Mouse (Mus musculus) ovary, postnatal 14 days (tissue): ENCODE data around the gene Ddx25.

ENCODE experiments used
- DNase-seq: peaks from one replicate; pipeline ENCODE4 v3.0.0; 2022; ENCODE audit warnings: low spot score

The Ddx25 gene

GRCm38 (mm10) chr9:35558257-35559008 lies at the start of gene Ddx25, which contains the start of gene Pus3:
Gene Ddx25 (minus strand): TSS chr9:35558528.
Gene Pus3 (plus strand): TSS chr9:35558595.
- no peak for DNase-seq

DNA sequence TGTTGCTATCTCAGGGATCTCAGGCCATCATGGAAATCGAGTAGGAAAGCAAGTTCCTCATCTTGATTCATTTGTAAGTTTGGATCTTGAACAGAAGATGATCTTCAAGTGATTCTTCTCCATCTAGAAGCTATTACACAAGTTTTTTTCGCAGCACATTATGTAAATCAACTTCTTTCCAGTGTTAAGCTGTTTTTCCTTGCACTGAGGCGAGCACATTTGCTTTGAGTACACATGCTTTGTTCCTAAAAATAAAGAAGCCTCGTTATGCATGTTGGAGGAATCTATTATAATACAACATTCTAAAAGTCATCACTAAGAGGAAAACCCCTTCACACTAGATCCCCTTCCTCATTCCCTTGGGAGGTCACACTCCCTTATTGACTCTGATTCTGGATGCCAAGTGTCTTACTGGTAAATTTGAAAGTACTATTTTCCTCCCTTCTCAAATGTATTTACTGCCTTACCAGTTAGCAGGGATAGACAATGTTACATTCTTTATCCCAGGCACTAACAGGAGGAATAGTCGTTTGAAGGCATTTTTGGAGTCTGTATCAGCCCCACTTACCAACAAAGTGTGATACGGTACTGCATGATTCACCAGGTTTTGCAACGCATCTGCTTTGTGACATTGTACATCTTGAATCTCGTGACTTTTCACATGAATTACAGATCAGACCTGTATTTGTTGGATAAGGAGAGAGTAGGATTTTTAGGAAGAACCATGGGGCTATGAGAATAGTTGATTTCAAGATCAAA lies 49.5 kb upstream of the Ddx25 start:
- DNase-seq = no peak

GRCm38 (mm10) chr9:35592903-35593302 lies 34.6 kb upstream of the Ddx25 start:
- DNase-seq = no peak

- DNase-seq = no peak
Measured at GRCm38 (mm10) chr9:35587674-35588073, 29.3 kb upstream of the Ddx25 start.

DNA sequence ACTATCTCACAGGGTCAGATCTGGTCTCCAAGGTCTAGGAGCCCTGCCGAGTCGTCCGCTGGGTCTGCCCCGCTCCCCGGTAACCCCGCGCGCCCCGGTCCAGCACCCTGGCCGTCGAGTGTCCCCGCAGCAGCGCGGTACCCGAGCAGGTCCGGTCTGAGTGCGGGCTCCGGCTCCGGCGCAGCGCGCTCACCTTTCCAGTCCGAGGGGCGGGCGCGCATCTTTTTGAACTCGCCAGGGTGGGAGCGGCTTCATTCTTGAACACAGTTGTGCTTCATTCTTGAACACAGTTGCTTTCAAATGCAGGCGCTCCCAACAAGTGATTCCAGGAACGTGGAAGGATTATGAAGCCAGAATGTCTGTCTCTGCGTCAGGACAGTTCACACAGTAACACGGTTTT lies 16.1 kb upstream of the Ddx25 start:
- DNase-seq = no peak

DNA sequence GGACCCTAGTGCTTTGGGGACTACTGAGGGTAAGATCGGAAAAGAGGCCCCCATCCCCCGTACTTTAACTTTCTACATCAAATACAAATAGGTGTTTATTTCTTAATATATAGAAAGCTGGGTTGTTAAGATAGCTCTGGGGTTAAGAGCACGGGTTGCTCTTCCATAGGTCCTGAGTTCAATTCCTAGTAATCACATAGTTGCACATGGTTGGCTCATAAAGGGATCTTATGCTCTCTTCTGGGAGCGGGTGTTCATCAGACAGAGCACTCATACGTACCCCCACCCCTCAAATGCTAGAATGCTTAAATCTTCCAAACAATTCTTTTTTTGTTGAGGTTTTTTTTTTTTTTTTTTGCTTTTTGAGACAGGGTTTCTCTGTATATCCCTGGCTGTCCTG lies 12.3 kb upstream of the Ddx25 start:
- DNase-seq = no peak

DNA sequence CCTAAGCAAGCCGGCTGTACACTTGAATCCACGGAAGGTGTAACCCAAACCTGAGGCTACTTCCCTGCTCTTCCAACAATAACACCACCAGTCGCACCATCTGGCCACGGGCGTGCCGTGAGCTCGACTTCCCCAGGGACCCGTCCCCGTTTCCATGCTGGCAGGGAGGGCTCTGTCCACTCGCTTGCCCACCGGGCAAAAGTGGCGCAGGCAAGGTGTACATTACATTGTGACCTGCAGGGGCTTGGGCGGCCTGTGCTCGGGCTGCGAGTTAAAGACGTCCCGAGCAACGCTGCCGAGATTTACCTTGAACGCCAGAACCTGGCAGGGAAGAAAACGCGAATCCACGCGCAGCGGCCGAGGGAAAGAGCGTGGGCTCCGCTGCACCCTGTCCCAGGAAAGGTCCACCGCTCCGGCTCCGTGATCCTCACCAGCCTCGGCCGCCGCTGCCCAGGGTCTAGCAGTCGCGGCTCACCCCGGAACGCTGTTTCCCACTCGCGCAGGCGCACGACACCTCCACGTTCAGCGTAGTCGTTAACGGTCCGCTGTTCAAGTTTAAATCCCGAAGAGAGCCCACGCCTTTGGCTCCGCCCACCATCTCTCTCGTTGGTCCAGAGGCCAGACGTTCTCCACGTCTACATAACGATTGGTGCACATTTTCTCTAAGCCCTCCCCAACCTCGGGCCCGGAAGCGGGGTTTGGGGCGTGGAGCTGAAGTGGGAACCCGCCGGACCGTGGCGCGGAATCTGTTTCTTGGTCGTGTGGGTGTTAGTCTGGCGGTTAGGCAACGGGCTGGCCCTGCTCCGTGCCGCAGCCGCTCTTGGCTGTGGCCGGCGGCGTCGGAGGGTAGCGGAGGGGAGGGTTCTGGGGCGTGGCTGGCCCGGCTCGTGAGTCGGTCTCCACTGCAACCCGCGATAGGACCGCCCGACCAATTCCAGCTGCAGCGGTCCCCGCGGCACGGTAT lies 11.5 kb upstream of the Ddx25 start, which contains the start of the genes Pate2 and Hyls1:
Gene Pate2 (plus strand): TSS at position 714 of the 964 bp plus-strand sequence.
Gene Hyls1 (minus strand): TSS at position 828 of the 964 bp plus-strand sequence.
- DNase-seq = peak; percentile 81

GRCm38 (mm10) chr9:35567995-35568394 lies 9.7 kb upstream of the Ddx25 start:
- no peak for DNase-seq

DNA sequence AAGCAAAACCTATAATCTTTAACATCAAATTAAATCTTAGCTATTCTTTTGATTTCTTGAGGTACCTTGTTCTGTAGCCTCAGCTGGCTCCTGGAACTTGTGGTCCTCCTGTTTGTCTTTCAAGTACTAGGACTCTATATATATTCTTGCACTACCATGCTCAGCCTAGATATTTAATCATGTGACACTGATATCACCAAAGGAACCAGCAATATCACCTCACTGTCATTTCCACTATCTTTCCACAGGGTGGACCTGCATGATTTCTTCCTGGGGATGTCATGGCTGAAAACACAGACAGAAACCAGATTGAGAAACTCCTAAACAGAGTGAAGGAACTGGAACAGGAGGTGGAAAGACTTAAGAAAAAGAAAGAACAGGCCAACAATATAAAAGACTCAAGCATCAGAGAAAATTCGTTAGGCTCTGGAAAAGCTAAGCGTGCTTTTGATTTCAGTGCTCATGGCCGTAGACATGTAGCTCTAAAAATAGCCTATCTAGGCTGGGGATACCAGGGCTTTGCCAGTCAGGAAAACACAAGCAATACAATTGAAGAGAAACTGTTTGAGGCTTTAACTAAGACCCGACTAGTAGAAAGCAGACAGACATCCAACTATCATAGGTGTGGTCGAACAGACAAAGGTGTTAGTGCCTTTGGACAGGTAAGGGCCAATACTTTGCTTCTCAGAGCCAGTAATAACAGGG lies 6.4 kb upstream of the Ddx25 start:
- no peak for DNase-seq

- no peak for DNase-seq
Measured at GRCm38 (mm10) chr9:35561583-35561982, 3.3 kb upstream of the Ddx25 start.

DNA sequence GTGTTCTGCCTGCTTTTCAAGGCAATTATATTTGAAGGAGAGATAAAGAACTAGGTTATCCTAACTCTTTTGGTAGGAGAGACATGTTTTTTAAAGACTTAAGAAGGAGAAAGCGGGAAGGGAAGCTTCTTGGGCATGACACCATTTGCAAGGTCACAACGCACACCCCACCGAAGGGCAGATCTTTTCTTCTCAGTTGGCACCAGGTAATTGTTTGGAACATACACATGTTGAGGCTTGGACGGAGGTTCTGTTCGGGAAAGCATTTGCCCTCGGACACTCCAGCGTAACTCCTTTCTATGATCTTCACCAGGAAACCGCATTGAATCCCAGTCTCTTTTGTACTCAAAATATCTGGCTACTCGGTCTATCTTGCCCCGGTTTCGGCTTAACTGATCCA lies 2.7 kb upstream of the Ddx25 start:
- no peak for DNase-seq

- DNase-seq = peak; percentile 51
Measured at GRCm38 (mm10) chr9:35559009-35559890, 922 bp upstream of the Ddx25 start.

DNA sequence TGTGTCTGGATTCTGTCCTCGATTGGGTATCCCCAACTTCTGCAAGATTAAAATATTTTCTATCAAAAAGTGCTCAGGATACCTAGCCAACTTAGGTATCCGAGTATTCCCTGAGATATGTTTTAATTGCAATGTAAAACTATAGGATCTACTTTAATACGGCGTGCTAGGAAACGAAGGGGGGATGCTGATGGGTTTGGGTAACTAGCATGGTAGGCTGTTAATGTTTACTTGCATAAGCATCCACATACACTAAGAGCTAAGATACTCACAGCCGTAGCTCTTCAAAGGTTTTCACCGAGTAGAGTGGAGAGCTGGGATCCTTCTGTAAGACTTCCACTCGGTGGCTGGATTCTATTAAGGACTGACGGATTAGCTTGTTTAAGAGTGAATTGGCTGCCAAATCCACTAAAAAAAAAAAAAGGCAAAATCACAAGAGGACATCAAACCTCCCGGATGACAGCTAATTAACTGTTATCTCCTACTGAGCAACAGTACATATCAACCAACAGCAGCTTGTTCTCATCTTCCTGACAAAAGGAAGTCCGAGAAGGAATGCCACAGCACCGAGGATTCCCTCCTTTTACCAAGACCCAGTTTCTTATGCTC lies 1.7 kb downstream of the Ddx25 start:
- DNase-seq = no peak

GRCm38 (mm10) chr9:35548455-35548854 lies 9.9 kb downstream of the Ddx25 start:
- no peak for DNase-seq

GRCm38 (mm10) chr9:35546745-35547144 lies 11.6 kb downstream of the Ddx25 start:
- no peak for DNase-seq

- no peak for DNase-seq
Measured at GRCm38 (mm10) chr9:35545704-35546103, 12.6 kb downstream of the Ddx25 start.

- no peak for DNase-seq
Measured at GRCm38 (mm10) chr9:35544666-35545065, 13.7 kb downstream of the Ddx25 start.

GRCm38 (mm10) chr9:35543099-35543860 lies 15.0 kb downstream of the Ddx25 start:
- no peak for DNase-seq

DNA sequence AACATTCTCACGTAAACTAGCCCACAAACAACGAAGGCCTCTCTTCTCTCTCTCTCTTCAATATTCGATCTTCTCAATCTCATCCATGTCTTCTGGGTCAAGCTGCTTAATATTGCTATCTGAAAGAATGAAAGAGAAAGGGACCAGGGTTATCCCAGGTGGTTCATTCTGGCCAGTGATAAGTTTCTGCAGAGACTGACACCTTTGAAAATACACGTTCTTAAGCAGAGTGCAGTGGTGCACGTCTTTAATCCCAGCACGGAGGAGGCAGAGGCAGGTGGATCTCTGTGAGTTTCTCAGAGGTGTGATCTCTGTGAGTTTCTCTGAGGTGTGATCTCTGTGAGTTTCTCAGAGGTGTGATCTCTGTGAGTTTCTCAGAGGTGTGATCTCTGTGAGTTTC lies 16.4 kb downstream of the Ddx25 start:
- no peak for DNase-seq
